ENCODE assay signal across 8 mouse cellular contexts in genomic region chr9:121215349-121216000, GRCm38 (mm10).
A peak's percentile ranks its signal among the peaks of the same experiment; 100 is the strongest.
DNase-seq lines count a peak whose midpoint lies in the region; ATAC-seq and TF ChIP-seq lines count a peak whose summit lies in the region.

No protein-coding gene starts in this region.

- no peak for TF ChIP-seq POLR2A in limb, embryonic 14.5 days (IDR thresholded peaks at IDR 0.05; ENCODE audit: borderline replicate concordance, extremely low read depth, insufficient read depth, insufficient read length)

- no peak overlapping the region for H3K9ac ChIP-seq in limb, embryonic 14.5 days (ENCODE audit: low read depth, low read length, severe bottlenecking)
- H3K9ac ChIP-seq in neural tube, embryonic 12.5 days, result no peak overlapping the region

- no peaks in the 10 kb centered on the region for H3K4me1 ChIP-seq in limb, embryonic 14.5 days (ENCODE audit: control insufficient read depth, insufficient read depth, low read length)
- H3K4me1 ChIP-seq in neural tube, embryonic 12.5 days, result no peaks in the 10 kb centered on the region

- no peaks in the 10 kb centered on the region for H3K9me3 ChIP-seq in limb, embryonic 14.5 days (ENCODE audit: control insufficient read depth, low read length)
- H3K9me3 ChIP-seq in neural tube, embryonic 12.5 days, result 0 out of 2 replicates have a peak, but pooled peaks cover under 1% of the 10 kb centered on the region

- no peak overlapping the region for H3K27ac ChIP-seq in limb, embryonic 14.5 days (replicated peaks; ENCODE audit: low read depth, low read length)
- H3K27ac ChIP-seq in neural tube, embryonic 12.5 days, result no peak overlapping the region

- ATAC-seq in common myeloid progenitor, adult 5-6 weeks (replicated peaks; ENCODE audit: low read depth, poor library complexity, severe bottlenecking), result peak; percentile 97
- no peak for ATAC-seq in limb, embryonic 14.5 days (ENCODE audit: low FRiP score, low read depth)
- ATAC-seq in neural tube, embryonic 12.5 days (ENCODE audit: low FRiP score, low read depth), result peak; percentile 75

- no peak overlapping the region for H3K4me3 ChIP-seq in limb, embryonic 14.5 days (replicated peaks; ENCODE audit: low read length)
- no peak overlapping the region for H3K4me3 ChIP-seq in neural tube, embryonic 12.5 days

- DNase-seq in 416B (ENCODE audit: low read depth) (peak; percentile 64), ZHBTc4 (ENCODE audit: low read depth, low spot score) (peak; percentile 88)
- DNase-seq in gastrocnemius, postnatal 25 days, result peak; percentile 38
- peak; percentile 38 to 59 for DNase-seq in kidney, adult 8-10 months
- DNase-seq in limb, embryonic 14.5 days (ENCODE audit: low spot score), result peak; percentile 69
- DNase-seq in thymus, postnatal 0 days (ENCODE audit: low spot score), result peak; percentile 67

- no peaks in the 10 kb centered on the region for H3K27me3 ChIP-seq in limb, embryonic 14.5 days (ENCODE audit: control insufficient read depth, insufficient read depth, low read length)
- no peaks in the 10 kb centered on the region for H3K27me3 ChIP-seq in neural tube, embryonic 12.5 days (replicated peaks)

- H3K36me3 ChIP-seq in limb, embryonic 14.5 days (ENCODE audit: control insufficient read depth, insufficient read depth, low read length), result no peaks in the 10 kb centered on the region
- H3K36me3 ChIP-seq in neural tube, embryonic 12.5 days, result no peaks in the 10 kb centered on the region

- 43% methylated on average over 3 of the region's 3 CpGs for whole genome bisulfite sequencing in limb, embryonic 14.5 days
- 30% methylated on average over 3 of the region's 3 CpGs for WGBS in neural tube, embryonic 12.5 days

- no peak overlapping the region for H3K4me2 ChIP-seq in limb, embryonic 14.5 days (replicated peaks; ENCODE audit: low read depth, low read length, severe bottlenecking)
- no peak overlapping the region for H3K4me2 ChIP-seq in neural tube, embryonic 12.5 days (replicated peaks)

Comparison
In these comparisons a context has a peak if more than half of its experiments do, and no peak if none do; other contexts are left out.
1. DNase-seq: peak in every context shown above with its lines; median percentile 88 in ZHBTc4; 69 in limb, embryonic 14.5 days; 67 in thymus, postnatal 0 days; 64 in 416B; 48 in kidney, adult 8-10 months; 38 in gastrocnemius, postnatal 25 days.